Mouse (Mus musculus): ENCODE measurements around the gene Bahcc1.

The Bahcc1 gene

GRCm38 (mm10) chr11:120315832-120316689, 83.3 kb downstream of the Bahcc1 start:
- DNase-seq (ENCODE audit: low spot score): peak; percentile 91

DNA sequence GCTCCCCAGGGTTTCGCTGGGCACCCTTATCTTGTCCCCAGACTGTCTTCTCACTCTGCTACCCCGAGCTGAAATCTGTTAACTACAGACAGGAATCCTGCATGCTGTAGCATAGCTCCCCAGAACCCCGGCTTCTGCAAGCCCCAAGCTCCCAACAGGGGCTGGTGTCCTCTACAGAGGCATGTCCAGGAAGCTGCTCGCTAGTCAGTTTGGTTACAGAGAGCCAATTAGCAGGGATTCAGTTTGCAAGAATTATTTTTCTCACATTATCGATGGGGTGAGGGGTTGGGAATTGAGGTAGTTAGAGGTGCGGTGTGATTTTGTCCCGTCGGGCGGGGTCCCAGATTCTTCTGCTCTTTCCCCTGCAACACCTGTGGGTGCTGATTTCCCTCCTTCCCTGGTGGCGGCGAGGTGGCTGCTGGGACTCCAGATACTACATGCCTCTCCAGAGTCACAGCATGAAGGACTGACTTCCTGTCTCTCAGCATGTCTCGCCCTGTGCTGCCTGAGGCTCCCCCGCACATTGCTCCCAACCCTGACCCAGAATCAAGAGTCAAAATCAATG, 84.0 kb downstream of the Bahcc1 start:
- DNase-seq (ENCODE audit: low spot score): peak; percentile 48

DNA sequence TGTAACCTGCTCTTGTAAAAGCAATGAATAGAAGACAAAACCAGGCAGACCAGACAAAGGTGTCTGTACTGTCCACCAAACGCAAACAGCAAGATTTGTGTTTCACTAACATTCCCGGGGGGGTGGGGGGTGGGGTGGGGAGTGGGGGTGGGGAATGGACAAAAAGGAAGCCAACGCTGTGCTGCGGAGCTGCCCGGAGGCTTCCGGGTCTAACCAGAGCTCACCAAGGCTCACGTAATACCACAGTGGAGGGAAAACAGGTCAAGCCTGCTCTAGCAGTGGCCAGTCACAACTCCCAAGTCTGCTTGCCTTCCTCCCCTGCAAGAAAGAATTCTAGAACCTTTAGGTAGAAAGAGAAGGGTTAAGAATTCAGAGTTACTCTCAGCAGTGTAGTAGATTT, 84.7 kb downstream of the Bahcc1 start:
- peak; percentile 2 for DNase-seq (ENCODE audit: low spot score)

DNA sequence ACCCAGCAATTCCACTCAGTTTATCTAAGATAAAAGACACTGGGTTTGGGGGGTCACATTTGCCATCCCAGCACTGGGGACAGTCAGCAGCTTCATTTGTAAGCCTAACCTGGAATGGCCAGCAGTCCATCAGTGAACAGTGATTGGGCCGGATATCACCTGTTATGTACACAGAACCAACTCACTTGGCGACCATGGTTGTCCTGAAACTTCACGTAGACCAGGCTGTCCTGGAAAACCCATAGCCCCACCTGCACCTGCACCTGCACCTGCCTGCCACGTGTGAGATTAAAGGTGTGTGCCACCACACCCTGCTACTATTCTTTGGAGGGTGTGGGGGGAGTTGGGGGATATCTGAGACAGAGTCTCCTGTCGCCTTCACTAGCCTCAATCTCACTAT, 86.6 kb downstream of the Bahcc1 start:
- no peak for DNase-seq (ENCODE audit: low spot score)

GRCm38 (mm10) chr11:120320156-120320555, 87.4 kb downstream of the Bahcc1 start:
- no peak for DNase-seq (ENCODE audit: low spot score)

DNA sequence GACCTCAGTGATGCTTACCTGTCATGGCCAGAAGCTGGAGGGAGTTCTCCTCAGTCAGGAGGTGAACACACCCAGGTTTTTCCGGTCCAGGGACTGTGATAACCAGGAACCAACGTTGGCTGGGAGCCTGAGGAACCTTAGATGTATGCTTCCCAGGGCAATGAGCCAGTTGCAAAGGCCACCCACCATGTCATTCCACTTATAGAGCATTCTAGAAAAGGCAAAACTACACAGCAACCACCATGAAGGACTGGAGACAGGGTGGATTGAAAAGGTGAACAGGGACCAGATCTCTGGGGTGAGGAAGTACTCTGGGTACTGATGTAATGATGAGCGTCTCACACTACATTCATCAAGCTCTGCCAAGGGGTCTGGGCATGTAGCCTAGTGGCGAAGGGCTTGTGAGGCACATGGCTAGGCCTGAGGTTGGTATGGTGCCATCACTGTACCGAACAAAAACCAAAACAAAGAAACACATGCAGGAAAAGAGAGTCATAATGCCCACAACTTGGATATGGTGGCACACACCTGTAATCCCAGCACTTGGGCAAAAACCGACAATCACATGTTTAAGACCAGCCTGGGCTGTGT, 102.8 kb downstream of the Bahcc1 start:
- no peak for DNase-seq (ENCODE audit: low spot score)

- no peak for DNase-seq (ENCODE audit: low spot score)
Measured at GRCm38 (mm10) chr11:120337447-120337846, 104.7 kb downstream of the Bahcc1 start.

DNA sequence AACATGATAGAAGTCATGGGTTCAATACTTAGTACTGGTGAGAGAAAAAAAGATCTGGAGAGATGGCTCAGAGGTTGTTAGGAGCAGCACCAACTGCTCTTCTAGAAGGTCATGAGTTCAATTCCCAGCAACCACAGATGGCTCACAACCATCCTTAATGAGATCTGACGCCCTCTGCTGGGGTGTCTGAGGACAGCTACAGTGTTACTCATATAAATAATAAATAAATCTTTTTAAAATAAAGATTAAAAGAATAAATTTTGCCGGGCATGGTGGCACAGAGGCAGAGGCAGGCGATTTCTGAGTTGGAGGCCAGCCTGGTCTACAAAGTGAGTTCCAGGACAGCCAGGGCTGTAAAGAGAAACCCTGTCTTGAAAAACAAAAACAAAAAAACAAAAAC, 106.0 kb downstream of the Bahcc1 start:
- no peak for DNase-seq (ENCODE audit: low spot score)

DNA sequence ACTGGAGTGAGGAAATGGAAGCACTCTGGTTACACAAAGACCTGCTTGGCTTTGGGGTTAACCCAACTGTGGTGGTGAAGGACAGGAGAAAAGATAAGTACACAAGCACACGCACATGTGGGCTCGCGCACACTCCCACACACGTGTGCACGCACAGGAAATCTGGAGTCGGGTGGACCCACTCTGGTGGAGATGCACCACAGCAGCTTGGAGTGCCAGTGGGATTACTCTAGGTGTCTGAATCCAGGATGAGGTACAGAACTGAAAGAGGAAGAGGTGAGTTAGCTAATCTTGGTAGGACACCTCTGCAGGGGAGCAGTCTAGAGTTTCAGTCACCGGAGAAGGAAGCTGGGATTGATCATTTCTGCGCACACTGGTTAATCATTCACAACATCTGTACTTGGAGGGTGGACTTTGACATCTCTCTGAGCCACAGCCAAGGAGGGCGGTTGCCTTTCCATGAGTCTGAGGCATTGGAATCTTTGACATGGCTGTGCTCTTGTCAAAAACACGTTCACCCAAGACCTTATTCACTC, 107.3 kb downstream of the Bahcc1 start:
- no peak for DNase-seq (ENCODE audit: low spot score)

DNA sequence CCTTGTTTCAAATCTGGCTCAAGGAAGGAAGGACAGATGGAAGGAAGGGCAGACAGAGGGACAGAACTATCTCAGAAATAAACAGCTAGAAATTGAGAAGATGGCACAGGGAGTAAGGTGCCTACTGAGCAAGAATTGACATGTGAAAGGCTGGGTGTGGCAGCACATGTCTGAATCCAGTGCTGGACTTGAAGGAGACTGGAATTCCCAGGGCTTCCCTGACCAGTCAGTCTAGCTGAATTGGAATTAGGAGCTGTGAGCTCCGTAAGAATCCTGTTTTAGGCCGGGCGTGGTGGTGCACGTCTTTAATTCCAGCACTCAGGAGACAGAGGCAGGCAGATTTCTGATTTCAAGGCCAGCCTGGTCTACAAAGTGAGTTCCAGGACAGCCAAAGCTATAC, 108.9 kb downstream of the Bahcc1 start:
- DNase-seq (ENCODE audit: low spot score): no peak
